Mouse (Mus musculus) ovary, postnatal 36 days (tissue): ENCODE measurements around the gene Card6.

Source experiments
- DNase-seq: peaks from one replicate; pipeline ENCODE4 v3.0.0; 2022; ENCODE audit warnings: low spot score, mixed read lengths

Gene Card6

GRCm38 (mm10) chr15:5088850-5089608 lies 19.3 kb downstream of the Card6 start:
- DNase-seq = no peak

- DNase-seq = no peak
Measured at GRCm38 (mm10) chr15:5086162-5086561, 22.2 kb downstream of the Card6 start.

GRCm38 (mm10) chr15:5081235-5081634 lies 27.1 kb downstream of the Card6 start:
- no peak for DNase-seq

GRCm38 (mm10) chr15:5068801-5069518 lies 39.4 kb downstream of the Card6 start:
- peak; percentile 17 for DNase-seq

- no peak for DNase-seq
Measured at GRCm38 (mm10) chr15:5063635-5064034, 44.7 kb downstream of the Card6 start, which contains the start of gene C7. Gene C7, minus strand, starts transcription at chr15:5063740.
